Mouse (Mus musculus) midbrain, embryonic 12.5 days (tissue): ENCODE measurements around the gene Oxnad1. TPM values are rescaled to one million over a fixed set of nuclear protein-coding genes. Genes with fewer than 3 reads are reported as not detected.
"Not testable (repeated sequence)": the region's sequence is repeated elsewhere in the genome, so short reads cannot be mapped to it uniquely, and the experiment has no call there.

Experiments
- ATAC-seq: fragments of 200-750 bp; cut with Nextera tagmentation; 2 replicates; pipeline ENCODE4 v1.8.0; 2017; ENCODE audit warnings: low read depth, moderate TSS enrichment, moderate library complexity; ENCODE audit not compliant: low FRiP score
- H3K27ac ChIP-seq: fragments of 300-500 bp; sonication (generic); replicated peaks from 2 replicates; pipeline ENCODE4 v1.5.1; 2016; ENCODE audit warnings: mild to moderate bottlenecking
- H3K27me3 ChIP-seq: fragments of 300-500 bp; sonication (generic); 2 replicates; pipeline ENCODE4 v1.6.1; 2016; ENCODE audit warnings: mild to moderate bottlenecking
- H3K36me3 ChIP-seq: fragments of 300-500 bp; sonication (generic); 2 replicates; pipeline ENCODE4 v1.6.1; 2016
- H3K4me1 ChIP-seq: fragments of 300-500 bp; sonication (generic); 2 replicates; pipeline ENCODE4 v1.6.1; 2016
- H3K4me2 ChIP-seq: fragments of 300-500 bp; sonication (generic); replicated peaks from 2 replicates; pipeline ENCODE4 v1.6.1; 2016; ENCODE audit warnings: mild to moderate bottlenecking, moderate library complexity
- H3K4me3 ChIP-seq: fragments of 300-500 bp; sonication (generic); 2 replicates; pipeline ENCODE4 v1.5.1; 2016; ENCODE audit warnings: mild to moderate bottlenecking
- H3K9ac ChIP-seq: fragments of 300-500 bp; sonication (generic); replicated peaks from 2 replicates; pipeline ENCODE4 v1.6.1; 2016; ENCODE audit warnings: mild to moderate bottlenecking, moderate library complexity
- H3K9me3 ChIP-seq: fragments of 300-500 bp; sonication (generic); 2 replicates; pipeline ENCODE4 v1.6.1; 2016; ENCODE audit warnings: mild to moderate bottlenecking
- WGBS: fragments of 180-500 bp; shearing (Covaris S2); methylation state at CpG from one replicate; pipeline ENCODE4 v1.1.7; 2016; 5-methylcytosine and 5-hydroxymethylcytosine counted together
- polyA plus RNA-seq: library from polyadenylated mRNA; unstranded; fragments of >200 nt; fragmentation: Nextera tagmentation; extraction: Ambion mirVana; gene quantifications from 2 replicates; pipeline ENCODE4 v1.2.1, GENCODE M21; 2016

Oxnad1 gene
- polyA plus RNA-seq, 1 experiment from 2014 or later = 23.0 TPM

GRCm38 (mm10) chr14:32072807-32073206 is 12.4 kb upstream of the Oxnad1 start:
- no peaks in the 10 kb centered on the region for H3K4me1 ChIP-seq
- no peak overlapping the region for H3K4me3 ChIP-seq
- H3K9ac ChIP-seq = no peak overlapping the region
- ATAC-seq = no peak
- H3K36me3 ChIP-seq = no peaks in the 10 kb centered on the region
- H3K27me3 ChIP-seq = no peaks in the 10 kb centered on the region
- no peaks in the 10 kb centered on the region for H3K9me3 ChIP-seq
- no peak overlapping the region for H3K4me2 ChIP-seq
- no peak overlapping the region for H3K27ac ChIP-seq

- no peak for ATAC-seq
- H3K4me3 ChIP-seq = no peak overlapping the region
- no peak overlapping the region for H3K4me2 ChIP-seq
- H3K9ac ChIP-seq = no peak overlapping the region
- H3K4me1 ChIP-seq = no peaks in the 10 kb centered on the region
- H3K27ac ChIP-seq = no peak overlapping the region
- H3K9me3 ChIP-seq = no peaks in the 10 kb centered on the region
- H3K36me3 ChIP-seq = no peaks in the 10 kb centered on the region
- H3K27me3 ChIP-seq = no peaks in the 10 kb centered on the region
- WGBS = 65% methylated on average over 8 of the region's 8 CpGs
These were observed 11.9 kb upstream of the Oxnad1 start for GRCm38 (mm10) chr14:32073211-32073685.

- Histone ChIP-seq H3K4me3 (no peak overlapping the region), H3K36me3 (no peaks in the 10 kb centered on the region)
- ATAC-seq = no peak
These were observed 11.3 kb upstream of the Oxnad1 start for GRCm38 (mm10) chr14:32073901-32074300.

GRCm38 (mm10) chr14:32076896-32077575 is 8.1 kb upstream of the Oxnad1 start:
- no peak for ATAC-seq
- Histone ChIP-seq H3K4me2 (no peak overlapping the region), H3K9ac (no peak overlapping the region), H3K36me3 (peaks cover 18% of the 10 kb centered on the region), H3K4me3 (no peak overlapping the region), H3K4me1 (no peaks in the 10 kb centered on the region), H3K9me3 (no peaks in the 10 kb centered on the region), H3K27me3 (no peaks in the 10 kb centered on the region), H3K27ac (no peak overlapping the region)
- WGBS = 50% methylated on average over 8 of the region's 8 CpGs

More at GRCm38 (mm10) chr14:32073901-32074300, 11.3 kb upstream of the Oxnad1 start:
- Histone ChIP-seq H3K4me1 (no peaks in the 10 kb centered on the region), H3K4me2 (no peak overlapping the region), H3K9me3 (no peaks in the 10 kb centered on the region), H3K9ac (no peak overlapping the region), H3K27ac (no peak overlapping the region), H3K27me3 (no peaks in the 10 kb centered on the region)
- WGBS = 75% methylated on average over 7 of the region's 7 CpGs

GRCm38 (mm10) chr14:32081026-32081425 is 4.1 kb upstream of the Oxnad1 start:
- Histone ChIP-seq H3K4me2 (no peak overlapping the region), H3K9me3 (no peaks in the 10 kb centered on the region), H3K4me3 (no peak overlapping the region), H3K27me3 (no peaks in the 10 kb centered on the region), H3K4me1 (peaks cover 4% of the 10 kb centered on the region), H3K27ac (no peak overlapping the region), H3K36me3 (peaks cover 28% of the 10 kb centered on the region), H3K9ac (no peak overlapping the region)
- 91% methylated on average over 10 of the region's 10 CpGs for WGBS
- ATAC-seq = no peak

- no peak overlapping the region for H3K4me3 ChIP-seq
- ATAC-seq = no peak
- H3K9me3 ChIP-seq = no peaks in the 10 kb centered on the region
- H3K4me2 ChIP-seq = no peak overlapping the region
- H3K36me3 ChIP-seq = peaks cover 28% of the 10 kb centered on the region
- H3K9ac ChIP-seq = no peak overlapping the region
- 97% methylated on average over 6 of the region's 6 CpGs for WGBS
- H3K27me3 ChIP-seq = no peaks in the 10 kb centered on the region
- H3K27ac ChIP-seq = no peak overlapping the region
- peaks cover 15% of the 10 kb centered on the region for H3K4me1 ChIP-seq
These were observed 2.3 kb upstream of the Oxnad1 start for GRCm38 (mm10) chr14:32082891-32083290.

- H3K27ac ChIP-seq = no peak overlapping the region
- H3K9me3 ChIP-seq = no peaks in the 10 kb centered on the region
- peaks cover 28% of the 10 kb centered on the region for H3K36me3 ChIP-seq
- H3K9ac ChIP-seq = no peak overlapping the region
- WGBS = 96% methylated on average over 2 of the region's 2 CpGs
- H3K4me2 ChIP-seq = no peak overlapping the region
- H3K27me3 ChIP-seq = no peaks in the 10 kb centered on the region
- H3K4me1 ChIP-seq = peaks cover 15% of the 10 kb centered on the region
- ATAC-seq = no peak
- no peak overlapping the region for H3K4me3 ChIP-seq
These were observed 1.7 kb upstream of the Oxnad1 start for GRCm38 (mm10) chr14:32083466-32083865.

- Histone ChIP-seq H3K27ac (peak within 1 kb of the TSS; percentile 77), H3K27me3 (no peaks in the 10 kb centered on the region), H3K9me3 (no peaks in the 10 kb centered on the region), H3K4me3 (peak within 1 kb of the TSS; percentile 67), H3K4me1 (peaks cover 15% of the 10 kb centered on the region), H3K4me2 (peak within 1 kb of the TSS; percentile 75), H3K9ac (peak within 1 kb of the TSS; percentile 71), H3K36me3 (peaks cover 24% of the 10 kb centered on the region)
- WGBS = under 1% methylated on average over 43 of the region's 43 CpGs
- peak; percentile 98 for ATAC-seq
These were observed 470 bp downstream of the Oxnad1 start, which contains the start of gene Dph3 for GRCm38 (mm10) chr14:32085486-32086201. Gene Dph3, minus strand, starts transcription at chr14:32085729.

GRCm38 (mm10) chr14:32086226-32086625 is 1.1 kb downstream of the Oxnad1 start:
- H3K27me3 ChIP-seq = no peaks in the 10 kb centered on the region
- H3K36me3 ChIP-seq = peaks cover 18% of the 10 kb centered on the region
- no peak overlapping the region; the same call in 1 of the 2 replicates for H3K27ac ChIP-seq
- no peaks in the 10 kb centered on the region for H3K9me3 ChIP-seq
- peaks cover 15% of the 10 kb centered on the region for H3K4me1 ChIP-seq
- peak overlapping the region; percentile 75 for H3K4me2 ChIP-seq
- peak overlapping the region; percentile 71 for H3K9ac ChIP-seq
- peak overlapping the region; percentile 67 for H3K4me3 ChIP-seq
- 41% methylated on average over 8 of the region's 8 CpGs for WGBS
- ATAC-seq = no peak

GRCm38 (mm10) chr14:32087584-32088248 is 2.5 kb downstream of the Oxnad1 start:
- not testable (repeated sequence) for H3K9me3 ChIP-seq, H3K27ac ChIP-seq, H3K4me3 ChIP-seq, H3K4me2 ChIP-seq, H3K27me3 ChIP-seq, ATAC-seq, H3K9ac ChIP-seq
- H3K4me1 ChIP-seq = peaks cover 15% of the 10 kb centered on the region
- 90% methylated on average over 7 of the region's 7 CpGs for WGBS
- H3K36me3 ChIP-seq = peaks cover 16% of the 10 kb centered on the region

GRCm38 (mm10) chr14:32091124-32091523 is 6.0 kb downstream of the Oxnad1 start:
- Histone ChIP-seq H3K4me2 (no peak overlapping the region), H3K9ac (no peak overlapping the region), H3K27me3 (no peaks in the 10 kb centered on the region), H3K9me3 (no peaks in the 10 kb centered on the region), H3K4me3 (no peak overlapping the region), H3K27ac (no peak overlapping the region), H3K36me3 (peaks cover 41% of the 10 kb centered on the region), H3K4me1 (peaks cover 11% of the 10 kb centered on the region)
- ATAC-seq = no peak
- WGBS = 75% methylated on average over 4 of the region's 4 CpGs

GRCm38 (mm10) chr14:32091704-32092103 is 6.5 kb downstream of the Oxnad1 start:
- no peaks in the 10 kb centered on the region for H3K27me3 ChIP-seq
- peaks cover 6% of the 10 kb centered on the region for H3K4me1 ChIP-seq
- H3K36me3 ChIP-seq = peaks cover 45% of the 10 kb centered on the region
- H3K27ac ChIP-seq = no peak overlapping the region
- no peak overlapping the region for H3K4me2 ChIP-seq
- WGBS = 92% methylated on average over 4 of the region's 4 CpGs
- no peak for ATAC-seq
- no peak overlapping the region for H3K9ac ChIP-seq
- no peaks in the 10 kb centered on the region for H3K9me3 ChIP-seq
- H3K4me3 ChIP-seq = no peak overlapping the region
